Mouse (Mus musculus): ENCODE results near the gene Lrrc73. TPM values are rescaled to one million over a fixed set of nuclear protein-coding genes. Genes with fewer than 3 reads are reported as not detected.
A peak's percentile ranks its signal among the peaks of the same experiment; 100 is the strongest.

The Lrrc73 gene
- total RNA-seq, 2 experiments from 2014 or later = 0.81 to 0.90 TPM

DNA sequence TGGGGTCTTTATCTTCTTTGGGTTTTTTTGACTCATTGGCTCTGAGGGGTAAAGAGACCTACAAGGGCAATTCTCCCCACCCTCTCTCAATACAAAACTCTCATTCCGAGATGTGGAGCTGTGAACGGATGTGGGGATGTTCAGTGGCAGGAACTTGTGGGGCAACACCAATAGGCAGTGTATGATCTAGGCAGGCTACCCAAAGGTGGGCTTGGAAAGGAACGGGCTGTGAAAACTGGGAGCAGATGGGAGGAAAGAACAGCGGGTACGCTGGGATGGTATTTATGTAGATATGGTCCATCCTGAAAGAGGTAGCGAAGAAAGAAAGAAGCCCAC, 43.7 kb downstream of the Lrrc73 start:
- DNase-seq = no peak

GRCm38 (mm10) chr17:46297364-46298219, 44.3 kb downstream of the Lrrc73 start, which contains the start of gene Dlk2:
TSS of gene Dlk2 (plus strand) at chr17:46297421.
- peak; percentile 33 for DNase-seq

DNA sequence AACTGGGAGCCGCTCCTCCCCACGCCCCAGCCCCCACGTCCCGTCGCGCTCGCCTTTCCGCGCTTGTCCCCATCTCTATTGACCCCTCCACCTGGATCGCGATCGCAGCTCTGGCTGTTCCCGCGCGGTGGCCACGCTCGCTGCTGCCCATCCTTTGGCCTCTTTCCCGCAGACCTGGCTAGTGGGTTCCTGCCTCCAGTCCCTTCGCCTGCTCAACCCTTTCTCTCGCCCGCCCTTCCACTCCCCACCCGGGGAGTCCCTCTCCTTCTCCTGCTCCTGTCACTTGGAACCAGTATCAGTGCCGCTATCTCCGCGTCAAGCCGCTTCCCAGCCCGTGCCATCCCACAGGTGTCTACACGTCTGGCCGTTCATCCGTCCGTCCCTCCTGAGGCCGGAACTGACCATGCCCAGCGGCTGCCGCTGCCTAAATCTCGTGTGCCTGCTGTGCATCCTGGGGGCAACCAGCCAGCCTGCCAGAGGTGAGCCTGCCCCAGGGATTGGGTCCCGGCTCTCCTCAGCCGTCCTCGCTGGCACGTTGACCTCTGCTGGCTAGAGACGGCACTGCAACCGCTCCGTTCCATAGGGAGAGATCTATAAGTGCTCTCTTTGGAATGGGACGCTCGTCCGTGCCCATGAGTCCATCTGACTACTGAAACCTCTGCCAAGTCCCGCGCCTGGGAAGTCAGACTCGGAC, 45.0 kb downstream of the Lrrc73 start:
- peak; percentile 91 for DNase-seq

DNA sequence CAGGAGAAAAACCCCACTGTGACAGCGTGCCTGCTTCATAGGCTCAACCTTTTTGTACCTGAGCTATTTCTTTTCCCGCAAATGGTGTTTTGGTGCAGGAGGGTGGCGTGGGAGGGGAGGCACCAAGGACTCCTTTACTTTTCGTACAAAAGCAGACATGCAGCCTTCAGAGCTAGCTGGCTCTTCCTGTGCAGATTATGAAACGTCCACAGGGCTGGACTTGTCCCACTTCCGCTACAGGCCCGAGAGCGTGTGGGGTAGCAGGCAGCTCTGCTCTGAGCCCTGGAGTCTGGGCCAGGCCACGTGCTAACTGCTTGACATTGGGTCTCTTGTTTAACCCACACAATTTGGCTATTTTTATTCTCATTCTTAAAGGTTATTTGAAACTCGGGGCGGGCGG, 48.6 kb downstream of the Lrrc73 start:
- DNase-seq = no peak

DNA sequence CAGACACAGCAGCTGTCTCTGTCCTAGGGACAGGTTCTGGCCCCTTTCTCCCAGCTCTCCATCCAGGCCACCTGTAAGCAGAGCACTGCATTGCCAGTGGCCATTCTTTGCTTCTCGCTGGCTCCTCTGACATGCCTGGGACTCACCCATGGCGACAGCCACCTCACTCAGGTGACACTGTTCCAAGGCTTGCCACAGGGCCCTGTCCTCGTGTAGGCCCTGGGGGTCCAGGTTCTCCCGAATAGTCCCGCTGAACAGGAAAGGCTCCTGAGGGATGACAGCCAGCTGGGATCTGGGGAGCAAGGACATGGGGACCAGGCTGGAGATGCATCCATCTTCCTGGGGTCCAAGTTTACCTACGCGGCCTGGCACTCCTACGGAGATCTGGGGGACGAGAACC, 50.9 kb downstream of the Lrrc73 start:
- no peak for DNase-seq

Small RNAs within 50 kb of the gene (microRNA-seq; reads per million reads assigned to microRNA genes)
- 0 to 0.35 reads per million in 2 experiments for gene Mir693

Other genes with a start within 250 kb of the Lrrc73 start
- 100 to 1,000 TPM; 192 to 209 TPM for gene Vegfa, start 221.2 kb upstream of the Lrrc73 start, total RNA-seq (2021)
- 100 to 1,000 TPM; 106 to 110 TPM for gene Mrps18a, start 142.5 kb upstream of the Lrrc73 start, total RNA-seq (2021)
- 1 to 10 TPM; 1.5 to 2.8 TPM for gene Rsph9, start 109.3 kb upstream of the Lrrc73 start, total RNA-seq (2021)
- 10 to 100 TPM; 16.2 to 17.5 TPM for gene Mad2l1bp, start 100.0 kb upstream of the Lrrc73 start, total RNA-seq (2021)
- 10 to 100 TPM; 78.1 to 84.9 TPM for gene Gtpbp2, start 92.5 kb upstream of the Lrrc73 start, total RNA-seq (2021)
- 10 to 100 TPM; 20.3 to 21.7 TPM for gene Polh, start 50.9 kb upstream of the Lrrc73 start, total RNA-seq (2021)
- 10 to 100 TPM; 26.9 to 28.7 TPM for gene Xpo5, start 50.7 kb upstream of the Lrrc73 start, total RNA-seq (2021)
- gene Polr1c, start 5.5 kb upstream of the Lrrc73 start, total RNA-seq (2021) = 10 to 100 TPM; 26.2 to 30.5 TPM
- gene Yipf3, start 5.5 kb upstream of the Lrrc73 start, total RNA-seq (2021) = 10 to 100 TPM; 64.6 TPM
- gene Tjap1, start 29.5 kb downstream of the Lrrc73 start, total RNA-seq (2021) = 10 to 100 TPM; 55.0 to 59.0 TPM
- gene Dlk2, start 43.9 kb downstream of the Lrrc73 start, total RNA-seq (2021) = 1 to 10 TPM in 1 of 2 experiments, under 1 TPM in 1; 0.95 to 1.1 TPM
- gene Abcc10, start 74.8 kb downstream of the Lrrc73 start, total RNA-seq (2021) = 1 to 10 TPM; 5.1 to 5.8 TPM
- 10 to 100 TPM; 24.2 to 25.8 TPM for gene Zfp318, start 130.2 kb downstream of the Lrrc73 start, total RNA-seq (2021)
- gene Crip3, start 175.4 kb downstream of the Lrrc73 start, total RNA-seq (2021) = under 1 TPM; 0.36 to 0.52 TPM
- gene Slc22a7, start 184.9 kb downstream of the Lrrc73 start, total RNA-seq (2021) = not detected
- gene Ttbk1, start 234.1 kb downstream of the Lrrc73 start, total RNA-seq (2021) = under 1 TPM; 0.33 to 0.45 TPM
- 10 to 100 TPM in 1 of 2 experiments, 1 to 10 TPM in 1; 9.5 to 10.2 TPM for gene Dnph1, start 243.2 kb downstream of the Lrrc73 start, total RNA-seq (2021)

Data from heart, postnatal 4 days (tissue).